In genomic region chr15:101084499-101084898, GRCm38 (mm10) we compare ENCODE assay signal across 42 mouse cellular contexts. TPM values are rescaled to one million over a fixed set of nuclear protein-coding genes. Genes with fewer than 3 reads are reported as not detected.
DNase-seq lines count a peak whose midpoint lies in the region; ATAC-seq and TF ChIP-seq lines count a peak whose summit lies in the region.
"Had no signal": no experiment of that assay in that cellular context is flagged by ENCODE, and none has a peak within 500 bp of the region (broad histone marks: within the 10 kb centered on the region; RNA-seq: fewer than 3 reads in every experiment).

No protein-coding gene starts in this region.

- no peaks in the 10 kb centered on the region for H3K36me3 ChIP-seq in liver, adult 2 months (ENCODE audit: control insufficient read depth, insufficient read depth, low read length)
- no peaks in the 10 kb centered on the region for H3K36me3 ChIP-seq in liver, embryonic 11.5 days (ENCODE audit: control insufficient read depth, insufficient read depth, low read length)
- no peaks in the 10 kb centered on the region for H3K36me3 ChIP-seq in embryonic facial prominence, embryonic 10.5 days (replicated peaks)
- no peaks in the 10 kb centered on the region for H3K36me3 ChIP-seq in limb, embryonic 12.5 days
- H3K36me3 ChIP-seq: G1E; heart, embryonic 10.5 days; heart, embryonic 15.5 days; kidney, embryonic 15.5 days; liver, embryonic 12.5 days; midbrain, embryonic 10.5 days; neural tube, embryonic 12.5 days had no signal

- no peak for TF ChIP-seq POLR2A in liver, adult 2 months (IDR thresholded peaks at IDR 0.05; ENCODE audit: extremely low read depth, insufficient read depth, low read length)

- peaks cover 8% of the 10 kb centered on the region for H3K4me1 ChIP-seq in liver, adult 2 months (ENCODE audit: control insufficient read depth, insufficient read depth, low read length)
- peaks cover 2% of the 10 kb centered on the region for H3K4me1 ChIP-seq in liver, embryonic 11.5 days (replicated peaks; ENCODE audit: control insufficient read depth, insufficient read depth, low read length)
- H3K4me1 ChIP-seq in embryonic facial prominence, embryonic 10.5 days = peaks cover 64% of the 10 kb centered on the region
- H3K4me1 ChIP-seq in limb, embryonic 12.5 days (replicated peaks) = peaks cover 41% of the 10 kb centered on the region
- H3K4me1 ChIP-seq: heart, embryonic 15.5 days had no signal

- H3K4me2 ChIP-seq in liver, embryonic 11.5 days = no peak overlapping the region
- no peak overlapping the region for H3K4me2 ChIP-seq in limb, embryonic 12.5 days
- H3K4me2 ChIP-seq: heart, embryonic 15.5 days; hindbrain, embryonic 14.5 days; kidney, embryonic 15.5 days; liver, embryonic 12.5 days; neural tube, embryonic 12.5 days had no signal

- H3K79me2 ChIP-seq in liver, adult 2 months (ENCODE audit: control insufficient read depth, insufficient read depth, low read length) = 0 out of 2 replicates have a peak, but pooled peaks cover 5% of the 10 kb centered on the region

- TF ChIP-seq CTCF in liver, adult 2 months (IDR thresholded peaks at IDR 0.05; ENCODE audit: low read depth, low read length) = no peak

- DNase-seq in liver, adult 2 months (ENCODE audit: extremely low read depth, low read depth, low spot score) = peak; percentile 39
- no peak for DNase-seq in liver, embryonic 11.5 days (ENCODE audit: low spot score)
- no peak for DNase-seq in embryonic facial prominence, embryonic 10.5 days (ENCODE audit: low spot score)
- no peak for DNase-seq in ovary, adult 18-20 months (ENCODE audit: low spot score)
- no peak for DNase-seq in left cerebral cortex, postnatal 14 days (ENCODE audit: low spot score in 2 of 2)
- DNase-seq: adrenal gland, adult 8-10 months; B cell, adult 2 months; cerebellum, adult 2 months; cerebellum, postnatal 14 days; embryo, embryonic 11 days; forebrain, postnatal 0 days; gastrocnemius, postnatal 14 days; heart, adult 11 months; left cerebral cortex, postnatal 4 days; liver, postnatal 0 days; right cerebral cortex, postnatal 4 days; thymus, postnatal 4 days had no signal

- no peak overlapping the region for H3K9ac ChIP-seq in liver, adult 2 months (ENCODE audit: low read depth, low read length)
- H3K9ac ChIP-seq in liver, embryonic 11.5 days (ENCODE audit: low read depth, low read length) = no peak overlapping the region
- H3K9ac ChIP-seq in limb, embryonic 12.5 days (replicated peaks) = no peak overlapping the region
- H3K9ac ChIP-seq: forebrain, postnatal 0 days; heart, embryonic 15.5 days; hindbrain, embryonic 14.5 days; kidney, embryonic 15.5 days; liver, embryonic 12.5 days; liver, postnatal 0 days; neural tube, embryonic 12.5 days had no signal

- no peak overlapping the region for H3K27ac ChIP-seq in liver, adult 2 months (replicated peaks; ENCODE audit: insufficient read depth, low read depth, low read length)
- no peak overlapping the region for H3K27ac ChIP-seq in liver, embryonic 11.5 days (ENCODE audit: low read depth, low read length)
- H3K27ac ChIP-seq in embryonic facial prominence, embryonic 10.5 days (replicated peaks) = peak overlapping the region; percentile 68
- H3K27ac ChIP-seq in limb, embryonic 12.5 days = 0 out of 2 replicates have a peak overlapping the region, but pooled peaks have one; percentile 35
- H3K27ac ChIP-seq: heart, embryonic 10.5 days; heart, embryonic 15.5 days; hindbrain, embryonic 14.5 days; kidney, embryonic 15.5 days; layer of hippocampus, adult 2 months; liver, embryonic 12.5 days; macrophage; midbrain, embryonic 10.5 days; neural tube, embryonic 12.5 days had no signal

- intact Hi-C loops in left cerebral cortex, postnatal 14 days (cut with DNase I) = no loop called here

- no peak overlapping the region for H3K4me3 ChIP-seq in liver, adult 2 months (ENCODE audit: insufficient read depth, low read depth, low read length)
- no peak overlapping the region for H3K4me3 ChIP-seq in liver, embryonic 11.5 days (ENCODE audit: low read depth, low read length)
- H3K4me3 ChIP-seq in embryonic facial prominence, embryonic 10.5 days = no peak overlapping the region
- no peak overlapping the region for H3K4me3 ChIP-seq in limb, embryonic 12.5 days (replicated peaks)
- H3K4me3 ChIP-seq: erythroblast, embryonic 14.5 days; heart, embryonic 10.5 days; heart, embryonic 15.5 days; kidney, embryonic 15.5 days; layer of hippocampus, adult 2 months; liver, embryonic 12.5 days; midbrain, embryonic 10.5 days; myocyte; neural tube, embryonic 12.5 days had no signal

- ATAC-seq in liver, embryonic 11.5 days (replicated peaks; ENCODE audit: low FRiP score) = no peak
- no peak for ATAC-seq in limb, embryonic 12.5 days (ENCODE audit: insufficient number of reproducible peaks, insufficient read depth, low FRiP score, low TSS enrichment, low read depth)
- no peak for ATAC-seq in frontal cortex, adult (ENCODE audit: low TSS enrichment)
- ATAC-seq: forebrain, postnatal 0 days; intestine, postnatal 0 days; liver, embryonic 12.5 days; liver, postnatal 0 days had no signal

- 81% methylated on average over 10 of the region's 10 CpGs for WGBS in liver, adult 2 months
- WGBS in liver, embryonic 11.5 days = 65% methylated on average over 10 of the region's 10 CpGs
- 69% methylated on average over 10 of the region's 10 CpGs for WGBS in embryonic facial prominence, embryonic 10.5 days
- WGBS in limb, embryonic 12.5 days = 71% methylated on average over 10 of the region's 10 CpGs

- no peaks in the 10 kb centered on the region for H3K9me3 ChIP-seq in liver, embryonic 11.5 days (ENCODE audit: control insufficient read depth, low read length)
- H3K9me3 ChIP-seq in embryonic facial prominence, embryonic 10.5 days = no peaks in the 10 kb centered on the region
- no peaks in the 10 kb centered on the region for H3K9me3 ChIP-seq in limb, embryonic 12.5 days
- H3K9me3 ChIP-seq: heart, embryonic 10.5 days; heart, embryonic 15.5 days; kidney, embryonic 15.5 days; liver, embryonic 12.5 days; midbrain, embryonic 10.5 days; neural tube, embryonic 12.5 days had no signal

- H3K27me3 ChIP-seq in liver, adult 2 months (ENCODE audit: control insufficient read depth, insufficient read depth, low read length) = no peaks in the 10 kb centered on the region
- peaks cover 14% of the 10 kb centered on the region for H3K27me3 ChIP-seq in liver, embryonic 11.5 days (replicated peaks; ENCODE audit: control insufficient read depth, insufficient read depth, low read length)
- H3K27me3 ChIP-seq in embryonic facial prominence, embryonic 10.5 days (replicated peaks; ENCODE audit: low read depth, poor library complexity, severe bottlenecking) = 0 out of 2 replicates have a peak, but pooled peaks cover 4% of the 10 kb centered on the region
- no peaks in the 10 kb centered on the region for H3K27me3 ChIP-seq in limb, embryonic 12.5 days
- H3K27me3 ChIP-seq: neural tube, embryonic 12.5 days had no signal

RNA-seq across cellular contexts. Expression of gene Fignl2, which starts 6.1 kb away (rescaled TPM):
- 1.8 and 2.3 TPM in 2 replicates for total RNA-seq in liver, adult 2 months (2014; rRNA removed)
- polyA plus RNA-seq in liver, adult 2 months (2012; rRNA removed) = 6.4 and 6.9 TPM in 2 replicates
- polyA plus RNA-seq in liver, embryonic 11.5 days (2014; fragmentation: Nextera tagmentation; extraction: Ambion mirVana) = 0.27 and 0.40 TPM in 2 replicates
- 1.2 and 1.7 TPM in 2 replicates for polyA plus RNA-seq in embryonic facial prominence, embryonic 10.5 days (2016; fragmentation: Nextera tagmentation; extraction: Ambion mirVana)
- polyA plus RNA-seq in limb, embryonic 12.5 days (2016; fragmentation: Nextera tagmentation; extraction: Ambion mirVana) = 0.38 and 0.56 TPM in 2 replicates
- 1 to 10 TPM in 1 of 2 experiments, under 1 TPM in 1; 0.99 to 1.5 TPM for total RNA-seq in left cerebral cortex, postnatal 14 days (2021)
- total RNA-seq: CH12.LX had no signal
- polyA plus RNA-seq: erythroblast, embryonic 14.5 days; G1E had no signal

RNA-seq across cellular contexts. Expression of gene Ankrd33, which starts 31.1 kb away (rescaled TPM):
- total RNA-seq in liver, adult 2 months (2014; rRNA removed) = not detected in 2 replicates
- not detected in 2 replicates for polyA plus RNA-seq in liver, adult 2 months (2012; rRNA removed)
- polyA plus RNA-seq in liver, embryonic 11.5 days (2014; fragmentation: Nextera tagmentation; extraction: Ambion mirVana) = not detected in 2 replicates
- polyA plus RNA-seq in embryonic facial prominence, embryonic 10.5 days (2016; fragmentation: Nextera tagmentation; extraction: Ambion mirVana) = 0.10 TPM in 1 of 2 replicates, not detected in the other
- not detected in 2 replicates for polyA plus RNA-seq in limb, embryonic 12.5 days (2016; fragmentation: Nextera tagmentation; extraction: Ambion mirVana)
- total RNA-seq in left cerebral cortex, postnatal 14 days (2021) = under 1 TPM in 1 of 2 experiments, not detected in 1; 0.21 TPM
- total RNA-seq: CH12.LX; forebrain, postnatal 0 days; G1E; gastrocnemius, postnatal 14 days; heart, postnatal 25 days; layer of hippocampus, adult 2 months; layer of hippocampus, postnatal 25 days; left cerebral cortex, postnatal 4 days; midbrain, postnatal 0 days had no signal
- polyA plus RNA-seq: embryonic facial prominence, embryonic 14.5 days; erythroblast, embryonic 14.5 days; forebrain, embryonic 11.5 days; forebrain, postnatal 0 days; G1E; heart, embryonic 10.5 days; heart, embryonic 15.5 days; hindbrain, embryonic 14.5 days; intestine, postnatal 0 days; kidney, embryonic 15.5 days; liver, embryonic 12.5 days; liver, postnatal 0 days; lung, embryonic 16.5 days; macrophage; midbrain, embryonic 10.5 days; midbrain, postnatal 0 days; myocyte; neural tube, embryonic 12.5 days; spleen, adult 2 months; thymus, postnatal 0 days had no signal

RNA-seq across cellular contexts. Expression of gene Gm47841, which starts 37.3 kb away (rescaled TPM):
- total RNA-seq in liver, adult 2 months (2014; rRNA removed) = not detected in 2 replicates
- not detected in 2 replicates for polyA plus RNA-seq in liver, adult 2 months (2012; rRNA removed)
- not detected in 2 replicates for polyA plus RNA-seq in liver, embryonic 11.5 days (2014; fragmentation: Nextera tagmentation; extraction: Ambion mirVana)
- not detected in 2 replicates for polyA plus RNA-seq in embryonic facial prominence, embryonic 10.5 days (2016; fragmentation: Nextera tagmentation; extraction: Ambion mirVana)
- not detected in 2 replicates for polyA plus RNA-seq in limb, embryonic 12.5 days (2016; fragmentation: Nextera tagmentation; extraction: Ambion mirVana)
- not detected for total RNA-seq in left cerebral cortex, postnatal 14 days (2021)
- total RNA-seq: CH12.LX; forebrain, postnatal 0 days; G1E; gastrocnemius, postnatal 14 days; heart, postnatal 25 days; layer of hippocampus, adult 2 months; layer of hippocampus, postnatal 25 days; left cerebral cortex, adult 8-10 months; left cerebral cortex, postnatal 4 days; midbrain, postnatal 0 days had no signal
- polyA plus RNA-seq: cerebellum, adult 2 months; embryonic facial prominence, embryonic 14.5 days; erythroblast, embryonic 14.5 days; forebrain, embryonic 11.5 days; forebrain, postnatal 0 days; G1E; heart, embryonic 10.5 days; heart, embryonic 15.5 days; hindbrain, embryonic 14.5 days; intestine, postnatal 0 days; kidney, embryonic 15.5 days; liver, embryonic 12.5 days; liver, postnatal 0 days; lung, embryonic 16.5 days; macrophage; midbrain, embryonic 10.5 days; midbrain, postnatal 0 days; myocyte; neural tube, embryonic 12.5 days; spleen, adult 2 months; thymus, postnatal 0 days had no signal

RNA-seq across cellular contexts. Expression of gene Acvrl1, which starts 43.8 kb away (rescaled TPM):
- 3.0 and 4.4 TPM in 2 replicates for total RNA-seq in liver, adult 2 months (2014; rRNA removed)
- polyA plus RNA-seq in liver, adult 2 months (2012; rRNA removed) = 2.3 and 4.0 TPM in 2 replicates
- 2.5 TPM in 2 replicates for polyA plus RNA-seq in liver, embryonic 11.5 days (2014; fragmentation: Nextera tagmentation; extraction: Ambion mirVana)
- polyA plus RNA-seq in embryonic facial prominence, embryonic 10.5 days (2016; fragmentation: Nextera tagmentation; extraction: Ambion mirVana) = 10.3 and 10.6 TPM in 2 replicates
- 7.3 and 7.4 TPM in 2 replicates for polyA plus RNA-seq in limb, embryonic 12.5 days (2016; fragmentation: Nextera tagmentation; extraction: Ambion mirVana)
- total RNA-seq in left cerebral cortex, postnatal 14 days (2021) = 10 to 100 TPM; 12.9 to 17.1 TPM
- polyA plus RNA-seq: erythroblast, embryonic 14.5 days had no signal

Comparison
In these comparisons a context has a peak if more than half of its experiments do, and no peak if none do; other contexts are left out.
1. H3K27ac ChIP-seq: peak in embryonic facial prominence, embryonic 10.5 days (single experiment) and limb, embryonic 12.5 days (single experiment); none in liver, adult 2 months (single experiment) and liver, embryonic 11.5 days (single experiment).